Mouse (Mus musculus) spleen, embryonic (tissue): ENCODE results near the gene Mgea5.

ENCODE experiments used
- CTCF ChIA-PET: fragments of 350-600 bp; sonication (Branson Sonifier 250); formaldehyde crosslinking; loops from one replicate; lab custom pipeline; 2022; lab: Charles Lee

Mgea5 gene

DNA sequence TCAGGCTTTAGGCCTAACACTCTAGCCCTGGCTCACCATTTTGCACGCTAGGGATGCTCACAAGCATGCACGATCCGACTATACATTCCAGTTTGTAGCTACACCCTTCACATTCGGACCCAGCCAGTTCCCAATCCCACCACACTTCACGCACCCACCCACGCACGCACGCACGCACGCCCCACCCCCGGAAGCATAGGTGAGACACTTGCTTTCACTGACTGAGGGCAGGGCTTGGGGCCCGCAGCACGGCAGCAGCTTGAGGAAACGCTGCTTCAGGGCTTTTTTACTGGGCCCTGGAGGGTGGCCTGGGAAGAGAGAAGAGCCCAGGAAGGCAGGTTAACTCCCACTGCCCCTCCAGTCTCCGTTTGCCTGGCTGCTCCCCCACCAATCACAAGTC is 13.2 kb upstream of the Mgea5 start:
- CTCF ChIA-PET = no interaction called here

DNA sequence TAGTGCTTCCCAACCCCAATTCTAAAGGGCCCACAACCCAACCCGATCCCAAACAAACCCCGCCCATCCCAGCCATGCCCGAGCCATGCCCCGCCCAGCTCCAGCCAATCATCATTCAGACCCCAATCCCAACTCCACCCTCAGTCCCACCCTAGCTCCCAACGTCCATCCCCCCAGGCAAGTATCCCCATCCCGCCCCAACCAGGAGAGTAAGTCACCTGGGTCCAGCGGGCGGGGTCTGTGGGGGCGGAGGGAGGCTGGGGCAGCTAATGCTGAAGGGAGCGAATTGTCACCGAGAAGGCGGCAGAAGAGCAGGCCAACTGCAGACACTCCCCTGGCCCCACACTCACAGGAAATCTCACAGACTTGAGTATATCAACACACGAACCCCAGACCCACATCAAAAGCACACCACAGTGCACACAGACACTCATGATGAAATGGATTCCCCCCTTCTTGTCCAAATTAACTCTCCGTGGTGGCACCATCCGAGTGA is 12.5 kb upstream of the Mgea5 start:
- CTCF ChIA-PET = interaction anchor here (0.7 kb wide), 1 partner anchor 1761 kb away, joined by 5 read pairs; no protein-coding TSS in a partner anchor

DNA sequence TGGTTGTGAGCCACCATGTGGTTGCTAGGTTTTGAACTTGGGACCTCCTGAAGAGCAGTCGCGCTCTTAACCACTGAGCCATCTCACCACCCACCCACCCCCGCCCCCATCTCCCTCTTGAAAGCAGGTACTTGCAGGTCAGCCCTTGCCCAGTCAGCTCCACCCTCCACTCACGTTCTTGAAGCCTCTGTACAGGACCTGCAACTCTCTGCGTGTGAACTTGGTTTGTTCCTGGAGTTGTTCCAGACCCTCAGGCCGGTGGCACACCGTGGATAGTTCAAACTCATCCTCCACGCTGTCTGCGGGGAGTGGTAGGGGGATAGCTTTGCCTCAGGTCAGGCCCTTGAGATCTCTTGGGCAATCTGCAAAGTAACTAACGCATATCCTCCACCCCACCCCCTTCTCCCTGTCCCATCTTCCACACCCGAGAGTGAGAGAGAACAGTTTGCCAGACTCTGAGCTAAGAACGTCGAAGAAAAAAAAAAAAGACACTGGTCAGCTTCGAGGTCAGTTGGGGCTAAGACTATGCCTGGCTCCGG is 11.8 kb upstream of the Mgea5 start:
- CTCF ChIA-PET = interaction anchor here (0.7 kb wide), 1 partner anchor 1760 kb away, joined by 5 read pairs; no protein-coding TSS in a partner anchor

DNA sequence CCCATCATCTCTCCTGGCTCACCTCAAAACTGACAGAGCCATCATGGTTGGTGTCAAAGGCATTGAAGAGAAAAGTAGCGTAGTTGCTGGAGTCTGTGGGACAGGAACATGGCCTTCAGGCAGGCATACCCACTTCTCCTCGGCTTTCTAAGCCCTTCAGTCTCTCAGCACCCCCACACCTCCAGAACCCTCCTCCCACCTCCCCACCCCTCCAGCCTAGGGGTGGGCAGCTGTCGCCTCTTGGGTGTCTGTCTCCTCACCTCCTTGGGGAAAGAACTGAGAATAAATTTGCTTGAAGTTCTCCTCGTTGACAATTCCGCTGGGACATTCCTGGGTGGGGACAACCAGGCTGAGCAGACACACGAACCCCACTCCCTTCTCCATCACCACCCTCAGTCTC is 11.1 kb upstream of the Mgea5 start:
- CTCF ChIA-PET = no interaction called here

DNA sequence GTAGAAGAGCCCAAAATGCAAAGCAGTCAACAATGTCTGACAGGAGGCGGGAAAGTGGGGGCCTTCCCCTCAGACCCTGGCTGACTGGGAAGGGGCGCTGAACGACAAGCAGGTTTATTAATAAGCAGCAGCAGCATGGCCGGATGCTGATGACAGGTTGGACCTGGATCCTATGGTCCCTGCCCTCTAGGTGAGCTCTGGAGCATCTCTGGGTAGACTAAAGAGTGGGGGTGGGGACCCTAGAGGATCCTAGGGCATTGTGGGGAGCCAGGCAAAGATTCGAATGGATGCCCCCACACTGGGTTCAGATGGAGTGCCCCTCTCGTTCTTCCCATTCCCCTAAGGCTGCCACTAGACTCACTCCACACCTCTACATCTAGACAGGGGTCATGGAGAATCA is 8.8 kb upstream of the Mgea5 start:
- CTCF ChIA-PET = no interaction called here

DNA sequence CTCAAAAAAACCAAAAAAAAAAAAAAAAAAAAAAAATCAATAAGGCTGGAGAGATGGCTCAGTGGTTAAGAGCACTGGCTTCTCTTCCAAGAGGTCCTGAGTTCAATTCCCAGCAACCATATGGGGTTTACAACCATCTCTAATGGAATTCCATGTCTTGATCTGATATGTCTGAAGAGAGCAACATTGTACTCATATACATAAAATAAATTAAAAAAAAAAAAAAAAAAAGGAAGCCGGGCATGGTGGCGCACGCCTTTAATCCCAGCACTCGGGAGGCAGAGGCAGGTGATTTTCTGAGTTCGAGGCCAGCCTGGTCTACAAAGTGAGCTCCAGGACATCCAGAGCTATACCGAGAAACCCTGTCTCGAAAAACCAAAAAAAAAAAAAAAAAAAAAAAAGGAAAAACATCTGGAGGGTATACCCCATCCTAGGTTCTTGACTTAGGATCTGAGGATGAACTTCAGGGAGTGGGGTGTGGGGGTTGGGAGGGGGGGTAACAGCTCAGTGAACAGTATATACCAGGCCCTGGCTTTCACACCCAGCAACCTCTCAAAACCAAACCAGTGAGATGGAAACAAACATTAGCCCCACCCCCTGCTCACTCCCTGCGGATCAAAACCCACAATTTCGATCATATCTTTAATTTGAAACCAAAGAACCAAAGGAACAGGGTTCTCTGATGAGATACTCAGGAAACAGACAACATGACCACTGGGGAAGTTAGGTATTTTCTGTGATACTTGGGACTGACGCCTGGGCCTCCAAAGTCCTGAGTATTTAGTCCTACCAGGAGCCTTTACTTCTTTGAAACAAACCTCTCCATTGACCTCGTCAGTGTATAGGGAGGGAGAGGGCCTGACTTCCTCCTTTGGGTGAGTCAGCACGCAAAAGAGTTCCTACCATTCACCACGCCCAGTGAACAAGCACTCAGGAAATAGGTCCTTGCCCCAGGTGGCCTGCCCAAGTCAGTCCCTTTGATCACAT is 6.5 kb upstream of the Mgea5 start:
- CTCF ChIA-PET = interaction anchor here (0.7 kb wide), 2 partner anchors 224 to 537 kb away, joined by 4 read pairs; no protein-coding TSS in a partner anchor

GRCm38 (mm10) chr19:45789365-45789764 is 5.7 kb upstream of the Mgea5 start:
- CTCF ChIA-PET = no interaction called here

DNA sequence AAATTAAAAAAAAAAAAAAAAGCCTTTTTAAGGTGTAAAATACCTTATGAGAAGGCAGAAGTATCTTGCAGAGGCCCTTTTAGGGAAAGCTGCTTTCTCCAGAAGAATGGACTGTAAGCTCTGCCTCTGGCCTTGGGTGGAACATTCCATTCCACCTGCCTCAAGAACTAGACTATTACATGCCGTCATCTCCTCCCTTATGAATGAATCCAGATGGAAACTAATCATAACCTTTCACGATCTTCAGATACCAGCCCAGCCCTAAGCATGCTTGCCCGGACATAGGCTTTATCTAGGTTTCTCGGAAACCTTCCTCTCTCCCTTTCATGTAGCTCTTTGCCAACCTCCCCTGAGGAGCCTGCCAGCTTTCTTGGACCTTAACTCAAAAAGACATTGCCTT is 4.7 kb upstream of the Mgea5 start:
- CTCF ChIA-PET = interaction anchor here (0.7 kb wide), 4 partner anchors 12 to 775 kb away, joined by 3 to 10 read pairs (median 4); no protein-coding TSS in a partner anchor

GRCm38 (mm10) chr19:45787450-45787849 is 3.8 kb upstream of the Mgea5 start:
- CTCF ChIA-PET = interaction anchor here (0.6 to 1.0 kb wide), 3 partner anchors 16 to 36 kb away, joined by 3 to 4 read pairs (median 3); no protein-coding TSS in a partner anchor

DNA sequence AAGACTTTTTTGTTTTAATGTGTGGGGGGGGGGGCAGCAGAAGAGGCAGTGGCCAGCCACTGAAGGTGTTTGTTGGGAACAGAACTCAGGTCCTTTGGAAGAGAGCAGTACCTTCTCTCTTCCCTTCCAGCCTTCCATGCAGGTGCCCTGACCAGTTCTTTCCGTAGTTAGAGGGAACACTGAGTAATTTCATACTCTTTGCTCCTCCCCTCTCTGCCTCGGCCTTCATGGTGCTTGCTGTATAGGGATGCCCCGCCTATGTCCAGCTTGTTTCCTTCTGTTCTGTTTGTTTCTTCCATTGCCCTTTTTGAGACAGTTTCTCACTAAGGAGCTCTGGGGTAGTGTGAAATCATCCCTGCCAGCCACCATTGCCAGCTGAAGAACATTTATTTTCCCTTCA is 1.8 kb upstream of the Mgea5 start:
- CTCF ChIA-PET = interaction anchor here (0.7 kb wide), 1 partner anchor 29 kb away, joined by 3 read pairs; no protein-coding TSS in a partner anchor

GRCm38 (mm10) chr19:45783933-45784576 is 418 bp upstream of the Mgea5 start:
- CTCF ChIA-PET = interaction anchor here (0.7 kb wide), 2 partner anchors 33 to 46 kb away, joined by 5 to 18 read pairs; no protein-coding TSS in a partner anchor

GRCm38 (mm10) chr19:45782315-45783001 is 1.2 kb downstream of the Mgea5 start:
- CTCF ChIA-PET = interaction anchor here (0.7 kb wide), 1 partner anchor 199 kb away, joined by 3 read pairs; no protein-coding TSS in a partner anchor

- CTCF ChIA-PET = interaction anchor here (0.7 to 0.8 kb wide), 2 partner anchors 57 to 200 kb away, joined by 3 to 4 read pairs; no protein-coding TSS in a partner anchor
These were observed 2.0 kb downstream of the Mgea5 start for GRCm38 (mm10) chr19:45781676-45782075.

GRCm38 (mm10) chr19:45780350-45780915 is 3.2 kb downstream of the Mgea5 start:
- CTCF ChIA-PET = interaction anchor here (0.7 kb wide), 1 partner anchor 63 kb away, joined by 4 read pairs; no protein-coding TSS in a partner anchor

DNA sequence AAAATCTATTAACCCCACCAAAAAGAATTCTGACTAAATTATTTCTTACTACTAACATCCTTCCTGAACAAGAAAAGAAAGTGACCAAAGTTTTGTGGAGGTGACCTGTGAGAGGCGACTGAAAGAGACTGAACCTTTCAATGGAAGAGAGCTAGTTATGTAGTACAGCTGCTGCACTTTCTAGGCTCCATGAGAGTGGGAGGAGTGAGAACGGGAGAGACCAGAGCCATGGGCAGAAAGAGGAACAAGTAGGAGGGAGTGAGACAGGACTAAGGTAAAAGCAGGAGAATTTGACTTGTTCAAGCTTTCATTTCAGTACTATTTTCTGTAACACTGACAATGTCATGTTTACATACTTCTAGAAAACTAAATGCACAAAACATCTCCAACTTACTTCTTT is 8.2 kb downstream of the Mgea5 start:
- CTCF ChIA-PET = interaction anchor here (0.6 kb wide), 2 partner anchors 26 to 223 kb away, joined by 4 to 14 read pairs; no protein-coding TSS in a partner anchor

GRCm38 (mm10) chr19:45771501-45771900 is 12.1 kb downstream of the Mgea5 start:
- CTCF ChIA-PET = interaction anchor here (0.6 kb wide), 1 partner anchor 16 kb away, joined by 3 read pairs; no protein-coding TSS in a partner anchor

DNA sequence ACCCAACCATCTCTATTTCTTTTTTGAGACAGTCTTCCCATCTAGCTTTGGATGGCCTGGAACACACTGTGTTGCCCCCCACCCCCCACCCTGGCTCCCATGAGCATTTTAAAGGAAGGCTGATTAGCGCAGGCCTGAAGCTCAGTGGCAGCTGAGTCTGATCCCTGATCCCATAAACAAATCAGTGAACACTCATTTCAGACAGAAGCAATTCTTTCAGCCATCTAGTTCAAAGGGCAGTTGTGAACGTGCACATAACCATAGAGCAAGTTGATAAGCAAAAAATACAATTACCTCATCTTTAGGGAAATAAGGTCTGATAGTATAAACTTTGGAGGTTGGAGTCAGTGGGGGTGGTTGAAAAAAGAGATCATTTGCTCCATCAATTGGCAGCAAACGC is 22.8 kb downstream of the Mgea5 start:
- CTCF ChIA-PET = no interaction called here

GRCm38 (mm10) chr19:45758671-45759070 is 25.0 kb downstream of the Mgea5 start:
- CTCF ChIA-PET = no interaction called here

DNA sequence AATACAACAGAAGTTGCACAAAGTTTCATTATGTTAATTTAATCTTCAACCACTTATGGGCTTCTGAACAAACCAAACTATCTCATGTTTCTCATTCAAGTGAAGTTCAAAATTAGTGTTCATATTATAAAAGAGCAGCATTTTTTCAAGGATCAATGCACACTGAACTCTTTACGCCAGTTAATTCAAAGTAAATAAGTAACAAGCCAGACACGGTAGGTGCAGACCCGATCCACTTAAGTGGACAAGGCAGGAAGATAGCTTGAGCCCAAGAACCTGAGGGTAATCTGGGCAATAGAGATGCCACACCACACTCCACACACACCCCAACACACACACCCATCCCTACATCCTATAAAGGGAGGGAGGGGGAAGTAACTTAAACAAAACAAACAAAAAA is 30.1 kb downstream of the Mgea5 start:
- CTCF ChIA-PET = no interaction called here

GRCm38 (mm10) chr19:45751881-45752280 is 31.8 kb downstream of the Mgea5 start:
- CTCF ChIA-PET = interaction anchor here (0.7 kb wide), 1 partner anchor 36 kb away, joined by 3 read pairs; no protein-coding TSS in a partner anchor
